Mouse (Mus musculus) ES-E14 (cell line): ENCODE measurements around the gene Caprin1.

Experiments
- CHD2 ChIP-seq: IDR thresholded peaks from 2 replicates; pipeline ENCODE4 v1.6.1; 2014; ENCODE audit warnings: mild to moderate bottlenecking, low read depth, low read length, inconsistent platforms
- HCFC1 ChIP-seq: IDR thresholded peaks from 2 replicates; pipeline ENCODE4 v1.6.1; 2012; ENCODE audit warnings: low read length, inconsistent platforms, borderline replicate concordance; ENCODE audit not compliant: insufficient read depth
- MAFK ChIP-seq: IDR thresholded peaks from 2 replicates; pipeline ENCODE4 v1.6.1; 2014; ENCODE audit warnings: mild to moderate bottlenecking, low read depth, low read length, inconsistent platforms; ENCODE audit not compliant: insufficient read depth
- ZC3H11A ChIP-seq: IDR thresholded peaks from 2 replicates; pipeline ENCODE4 v1.6.1; 2012; ENCODE audit warnings: low read depth, mild to moderate bottlenecking, inconsistent platforms, low read length, borderline replicate concordance
- ZNF384 ChIP-seq: IDR thresholded peaks from 2 replicates; pipeline ENCODE4 v1.6.1; 2012; ENCODE audit warnings: low read depth, low read length, inconsistent platforms

GRCm38 (mm10) chr2:103754614-103755013, 42.8 kb downstream of the Caprin1 start:
- TF ChIP-seq HCFC1 (no peak), ZC3H11A (no peak), MAFK (no peak), ZNF384 (no peak), CHD2 (no peak)
